Mouse (Mus musculus): ENCODE measurements around the gene Efna3. TPM values are rescaled to one million over a fixed set of nuclear protein-coding genes. Genes with fewer than 3 reads are reported as not detected.

Gene Efna3
- polyA plus RNA-seq, 1 experiment = not detected

GRCm38 (mm10) chr3:89355512-89355902 lies 32.7 kb upstream of the Efna3 start:
- TF ChIP-seq CTCF (IDR thresholded peaks at IDR 0.05; ENCODE audit: insufficient read depth, low read depth, low read length) (no peak), POLR2A (IDR thresholded peaks at IDR 0.05; ENCODE audit: insufficient read depth, low read depth, low read length) (no peak)
- Histone ChIP-seq H3K4me3 (ENCODE audit: insufficient read depth, low read depth, low read length) (no peak overlapping the region), H3K27ac (ENCODE audit: insufficient read depth, low read depth, low read length) (no peak overlapping the region), H3K4me1 (ENCODE audit: control insufficient read depth, insufficient read depth, low read length) (peaks cover 13% of the 10 kb centered on the region)
- 80% methylated on average over 6 of the region's 6 CpGs for WGBS

- TF ChIP-seq POLR2A (IDR thresholded peaks at IDR 0.05; ENCODE audit: insufficient read depth, low read depth, low read length) (no peak), CTCF (IDR thresholded peaks at IDR 0.05; ENCODE audit: insufficient read depth, low read depth, low read length) (peak; percentile 64)
- peaks cover 16% of the 10 kb centered on the region for H3K4me1 ChIP-seq (ENCODE audit: control insufficient read depth, insufficient read depth, low read length)
- 18% methylated on average over 5 of the region's 5 CpGs for WGBS
Measured at GRCm38 (mm10) chr3:89354816-89355511, 32.2 kb upstream of the Efna3 start.

GRCm38 (mm10) chr3:89351271-89351670 lies 28.5 kb upstream of the Efna3 start:
- H3K4me3 ChIP-seq (ENCODE audit: insufficient read depth, low read depth, low read length) = no peak overlapping the region
- 88% methylated on average over 5 of the region's 5 CpGs for WGBS
- peaks cover 21% of the 10 kb centered on the region for H3K4me1 ChIP-seq (ENCODE audit: control insufficient read depth, insufficient read depth, low read length)
- no peak overlapping the region for H3K27ac ChIP-seq (ENCODE audit: insufficient read depth, low read depth, low read length)
- TF ChIP-seq POLR2A (IDR thresholded peaks at IDR 0.05; ENCODE audit: insufficient read depth, low read depth, low read length) (no peak), CTCF (IDR thresholded peaks at IDR 0.05; ENCODE audit: insufficient read depth, low read depth, low read length) (no peak)

More at GRCm38 (mm10) chr3:89354816-89355511, 32.2 kb upstream of the Efna3 start:
- Histone ChIP-seq H3K27ac (ENCODE audit: insufficient read depth, low read depth, low read length) (no peak overlapping the region), H3K4me3 (ENCODE audit: insufficient read depth, low read depth, low read length) (no peak overlapping the region)

- H3K4me1 ChIP-seq (ENCODE audit: control insufficient read depth, insufficient read depth, low read length) = peaks cover 14% of the 10 kb centered on the region
- H3K4me3 ChIP-seq (ENCODE audit: insufficient read depth, low read depth, low read length) = peak within 1 kb of the TSS; percentile 53
- WGBS = under 1% methylated on average over 59 of the region's 59 CpGs
- no peak for TF ChIP-seq CTCF (IDR thresholded peaks at IDR 0.05; ENCODE audit: insufficient read depth, low read depth, low read length)
- peak within 1 kb of the TSS; percentile 48 for H3K27ac ChIP-seq (ENCODE audit: insufficient read depth, low read depth, low read length)
Measured at GRCm38 (mm10) chr3:89349869-89350501, 27.2 kb upstream of the Efna3 start, which contains the start of gene Adam15. Gene Adam15, minus strand, starts transcription at chr3:89349996.

- 2% methylated on average over 38 of the region's 38 CpGs for WGBS
- Histone ChIP-seq H3K4me3 (ENCODE audit: insufficient read depth, low read depth, low read length) (peak overlapping the region; percentile 53), H3K27ac (ENCODE audit: insufficient read depth, low read depth, low read length) (0 out of 2 replicates have a peak overlapping the region, but pooled peaks have one; percentile 13), H3K4me1 (ENCODE audit: control insufficient read depth, insufficient read depth, low read length) (peaks cover 12% of the 10 kb centered on the region)
- TF ChIP-seq CTCF (IDR thresholded peaks at IDR 0.05; ENCODE audit: insufficient read depth, low read depth, low read length) (no peak), POLR2A (IDR thresholded peaks at IDR 0.05; ENCODE audit: insufficient read depth, low read depth, low read length) (no peak)
Measured at GRCm38 (mm10) chr3:89348911-89349868, 26.4 kb upstream of the Efna3 start.

GRCm38 (mm10) chr3:89347916-89348315 lies 25.2 kb upstream of the Efna3 start:
- no peak overlapping the region for H3K27ac ChIP-seq (ENCODE audit: insufficient read depth, low read depth, low read length)
- TF ChIP-seq POLR2A (IDR thresholded peaks at IDR 0.05; ENCODE audit: insufficient read depth, low read depth, low read length) = no peak
- TF ChIP-seq CTCF (IDR thresholded peaks at IDR 0.05; ENCODE audit: insufficient read depth, low read depth, low read length) = no peak
- WGBS = 82% methylated on average over 1 of the region's 1 CpGs
- H3K4me3 ChIP-seq (ENCODE audit: insufficient read depth, low read depth, low read length) = no peak overlapping the region
- H3K4me1 ChIP-seq (ENCODE audit: control insufficient read depth, insufficient read depth, low read length) = peaks cover 12% of the 10 kb centered on the region

- H3K27ac ChIP-seq (ENCODE audit: insufficient read depth, low read depth, low read length) = no peak overlapping the region
- H3K4me1 ChIP-seq (ENCODE audit: control insufficient read depth, insufficient read depth, low read length) = peaks cover 12% of the 10 kb centered on the region
- 88% methylated on average over 10 of the region's 10 CpGs for WGBS
- H3K4me3 ChIP-seq (ENCODE audit: insufficient read depth, low read depth, low read length) = no peak overlapping the region
- TF ChIP-seq POLR2A (IDR thresholded peaks at IDR 0.05; ENCODE audit: insufficient read depth, low read depth, low read length) (no peak), CTCF (IDR thresholded peaks at IDR 0.05; ENCODE audit: insufficient read depth, low read depth, low read length) (no peak)
Measured at GRCm38 (mm10) chr3:89346815-89347540, 24.2 kb upstream of the Efna3 start.

GRCm38 (mm10) chr3:89343279-89343678 lies 20.5 kb upstream of the Efna3 start:
- Histone ChIP-seq H3K4me3 (ENCODE audit: insufficient read depth, low read depth, low read length) (no peak overlapping the region), H3K4me1 (ENCODE audit: control insufficient read depth, insufficient read depth, low read length) (peaks cover 9% of the 10 kb centered on the region), H3K27ac (ENCODE audit: insufficient read depth, low read depth, low read length) (no peak overlapping the region)
- WGBS = 53% methylated on average over 7 of the region's 7 CpGs
- TF ChIP-seq POLR2A (IDR thresholded peaks at IDR 0.05; ENCODE audit: insufficient read depth, low read depth, low read length) (no peak), CTCF (IDR thresholded peaks at IDR 0.05; ENCODE audit: insufficient read depth, low read depth, low read length) (no peak)
